Mouse (Mus musculus) heart, postnatal 0 days (tissue): ENCODE measurements around the gene Ank2. TPM values are rescaled to one million over a fixed set of nuclear protein-coding genes. Genes with fewer than 3 reads are reported as not detected.

ENCODE experiments used
- ATAC-seq: fragments of 200-750 bp; cut with Nextera tagmentation; 2 replicates; pipeline ENCODE4 v1.8.0; 2017; ENCODE audit warnings: low read depth, moderate number of reproducible peaks, moderate library complexity; ENCODE audit not compliant: insufficient read depth
- DNase-seq: peaks from one replicate; pipeline ENCODE4 v3.0.0-alpha.2; 2016; ENCODE audit warnings: low spot score
- H3K27ac ChIP-seq: fragments of 300-500 bp; sonication (generic); 2 replicates; pipeline ENCODE4 v1.5.1; 2014; ENCODE audit warnings: low read depth, mild to moderate bottlenecking
- H3K27me3 ChIP-seq: fragments of 300-500 bp; sonication (generic); 2 replicates; pipeline ENCODE4 v1.6.1; 2014; ENCODE audit warnings: low read length, mixed read lengths; ENCODE audit not compliant: control insufficient read depth, insufficient read depth
- H3K36me3 ChIP-seq: fragments of 300-500 bp; sonication (generic); replicated peaks from 2 replicates; pipeline ENCODE4 v1.6.1; 2014; ENCODE audit warnings: low read length, mixed read lengths; ENCODE audit not compliant: control insufficient read depth, insufficient read depth
- H3K4me1 ChIP-seq: fragments of 300-500 bp; sonication (generic); 2 replicates; pipeline ENCODE4 v1.6.1; 2014; ENCODE audit warnings: antibody characterized with exemption; ENCODE audit not compliant: control insufficient read depth, insufficient read depth
- H3K4me2 ChIP-seq: fragments of 300-500 bp; sonication (generic); 2 replicates; pipeline ENCODE4 v1.6.1; 2014; ENCODE audit warnings: low read depth, mild to moderate bottlenecking, low read length, moderate library complexity
- H3K4me3 ChIP-seq: fragments of 300-500 bp; sonication (generic); 2 replicates; pipeline ENCODE4 v1.5.1; 2014; ENCODE audit warnings: low read depth, low read length
- H3K9ac ChIP-seq: fragments of 300-500 bp; sonication (generic); replicated peaks from 2 replicates; pipeline ENCODE4 v1.6.1; 2014; ENCODE audit warnings: low read depth, low read length, mixed read lengths
- H3K9me3 ChIP-seq: fragments of 300-500 bp; sonication (generic); replicated peaks from 2 replicates; pipeline ENCODE4 v1.6.1; 2016; ENCODE audit warnings: low read length; ENCODE audit not compliant: control insufficient read depth
- CTCF ChIP-seq: IDR thresholded peaks from 2 replicates; pipeline ENCODE4 v1.5.1; 2016; ENCODE audit warnings: antibody characterized with exemption, control low read depth, low read depth
- EP300 ChIP-seq: IDR thresholded peaks from 2 replicates; pipeline ENCODE4 v1.6.1; 2016; ENCODE audit warnings: antibody characterized with exemption, low read depth
- WGBS: fragments of 180-500 bp; shearing (Covaris S2); extraction: QIAGEN DNeasy Blood & Tissue Kit; methylation state at CpG from one replicate; pipeline ENCODE4 v1.1.7; 2014; 5-methylcytosine and 5-hydroxymethylcytosine counted together
- polyA plus RNA-seq: library from polyadenylated mRNA; unstranded; fragments of >200 nt; fragmentation: Nextera tagmentation; extraction: Ambion mirVana; gene quantifications from 2 replicates; pipeline ENCODE4 v1.2.1, GENCODE M21; 2015
- total RNA-seq: library from RNA; depleted of rRNA; stranded (reverse); fragments of >200 nt; gene quantifications from 2 replicates; pipeline ENCODE4 v1.2.3, GENCODE M21; 2014; ENCODE audit warnings: low replicate concordance

The Ank2 gene
- total and polyA plus RNA-seq, 2 experiments from 2014 or later: 45.1 to 138 TPM

DNA sequence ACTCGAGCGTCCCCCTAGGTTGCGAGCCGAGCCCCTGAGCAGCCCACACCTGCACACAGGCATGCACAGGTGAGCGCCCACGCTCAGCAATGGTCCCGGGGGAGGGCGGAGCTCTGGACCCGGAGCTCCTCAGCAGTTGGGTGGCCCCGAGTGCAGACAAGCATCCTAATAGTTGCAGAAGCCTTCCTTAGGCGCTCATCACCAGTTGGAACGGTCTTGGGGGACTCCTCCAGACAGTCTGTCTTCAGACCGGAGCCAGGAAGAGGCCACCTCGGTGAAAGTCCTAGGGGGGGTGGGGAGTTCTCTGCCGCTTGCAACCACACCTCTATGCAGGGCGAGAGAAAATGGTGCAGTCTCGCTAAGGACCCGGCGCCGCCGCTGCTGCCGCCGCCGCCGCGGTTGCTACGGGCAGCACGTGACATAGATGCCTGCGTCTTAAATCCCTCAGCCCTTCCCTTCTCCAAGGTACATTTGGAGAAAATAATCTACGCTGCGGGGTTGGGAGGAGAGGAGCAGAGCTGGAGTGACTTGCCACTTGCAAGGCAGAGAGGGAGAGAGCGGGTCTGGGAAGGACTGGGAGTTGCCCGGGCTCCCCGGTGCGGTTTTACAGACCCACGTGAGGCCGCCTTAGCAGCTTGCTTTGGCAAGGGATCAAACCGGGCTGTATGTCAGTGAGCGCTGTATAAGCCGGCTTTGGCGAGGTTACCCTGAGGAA is 337.0 kb downstream of the Ank2 start:
- H3K4me3 ChIP-seq: peak overlapping the region; percentile 53
- ATAC-seq: peak; percentile 82
- peak overlapping the region; percentile 99 for H3K4me2 ChIP-seq
- WGBS: under 1% methylated on average over 41 of the region's 41 CpGs
- H3K36me3 ChIP-seq: no peaks in the 10 kb centered on the region
- no peak overlapping the region for H3K27ac ChIP-seq
- DNase-seq: peak; percentile 39
- H3K9me3 ChIP-seq: no peaks in the 10 kb centered on the region
- TF ChIP-seq EP300 (no peak), CTCF (no peak)
- H3K27me3 ChIP-seq: 0 out of 2 replicates have a peak, but pooled peaks cover 6% of the 10 kb centered on the region
- peak overlapping the region; percentile 50; the same call in 1 of the 2 replicates for H3K9ac ChIP-seq
- peaks cover 10% of the 10 kb centered on the region; the same call in 1 of the 2 replicates for H3K4me1 ChIP-seq

GRCm38 (mm10) chr3:127161085-127161837 is 337.9 kb downstream of the Ank2 start:
- H3K4me3 ChIP-seq: peak overlapping the region; percentile 53
- 0 out of 2 replicates have a peak, but pooled peaks cover 6% of the 10 kb centered on the region for H3K27me3 ChIP-seq
- WGBS: 11% methylated on average over 23 of the region's 23 CpGs
- H3K4me1 ChIP-seq: peaks cover 10% of the 10 kb centered on the region; the same call in 1 of the 2 replicates
- H3K4me2 ChIP-seq: peak overlapping the region; percentile 99
- DNase-seq (no peak), ATAC-seq (no peak)
- H3K9ac ChIP-seq: no peak overlapping the region
- no peaks in the 10 kb centered on the region for H3K36me3 ChIP-seq
- TF ChIP-seq CTCF (no peak), EP300 (no peak)
- no peak overlapping the region for H3K27ac ChIP-seq
- H3K9me3 ChIP-seq: no peaks in the 10 kb centered on the region

DNA sequence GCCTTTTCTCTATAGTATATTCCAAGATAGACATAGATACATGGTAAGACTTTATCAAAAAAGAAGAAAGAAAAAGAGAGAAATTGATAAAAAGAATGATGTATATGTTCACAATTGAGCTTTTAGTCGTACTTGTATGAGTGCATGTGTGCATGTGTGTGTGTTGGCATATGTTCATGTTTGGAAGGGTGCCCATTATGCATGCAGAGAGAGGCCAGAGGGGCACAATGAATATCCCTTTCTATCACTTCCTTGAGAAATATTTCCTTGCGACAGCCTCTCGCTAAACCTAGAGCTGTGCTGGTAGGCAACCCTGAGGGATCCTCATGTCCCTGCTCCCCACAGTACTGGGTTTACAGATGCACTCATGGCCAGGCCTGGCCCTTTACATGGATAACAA is 341.4 kb downstream of the Ank2 start:
- H3K27ac ChIP-seq: no peak overlapping the region
- H3K9me3 ChIP-seq: no peaks in the 10 kb centered on the region
- ATAC-seq (no peak), DNase-seq (no peak)
- no peak overlapping the region for H3K4me2 ChIP-seq
- H3K4me1 ChIP-seq: peaks cover 10% of the 10 kb centered on the region; the same call in 1 of the 2 replicates
- no peak overlapping the region for H3K9ac ChIP-seq
- 78% methylated on average over 3 of the region's 3 CpGs for WGBS
- no peak for TF ChIP-seq EP300
- no peak for TF ChIP-seq CTCF
- no peak overlapping the region for H3K4me3 ChIP-seq
- H3K36me3 ChIP-seq: no peaks in the 10 kb centered on the region
- 0 out of 2 replicates have a peak, but pooled peaks cover 3% of the 10 kb centered on the region for H3K27me3 ChIP-seq

DNA sequence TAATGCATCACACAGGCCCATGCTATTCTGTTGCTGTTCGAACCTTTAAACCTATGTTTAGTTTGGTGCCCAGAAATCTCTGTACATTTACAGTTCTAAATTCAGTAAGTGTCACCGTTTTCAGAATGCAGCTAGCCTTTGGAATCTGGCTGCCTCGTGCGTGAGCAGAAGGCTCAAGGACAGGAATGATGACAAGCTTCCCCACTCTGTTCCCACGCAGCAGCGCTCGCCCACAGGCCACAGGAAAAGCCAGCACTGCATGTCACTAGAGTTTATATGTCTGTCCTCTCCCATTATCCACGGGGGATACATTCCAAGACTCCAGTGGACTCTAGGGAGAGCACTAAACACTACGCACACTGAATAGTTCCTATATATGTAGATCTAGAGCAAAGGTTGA is 343.1 kb downstream of the Ank2 start:
- WGBS: 51% methylated on average over 9 of the region's 9 CpGs
- Histone ChIP-seq H3K9ac (no peak overlapping the region), H3K4me3 (no peak overlapping the region), H3K4me1 (no peaks in the 10 kb centered on the region), H3K27ac (no peak overlapping the region), H3K4me2 (no peak overlapping the region), H3K9me3 (no peaks in the 10 kb centered on the region), H3K36me3 (no peaks in the 10 kb centered on the region), H3K27me3 (no peaks in the 10 kb centered on the region)
- ATAC-seq (no peak), DNase-seq (no peak)
- no peak for TF ChIP-seq EP300
- TF ChIP-seq CTCF: no peak

GRCm38 (mm10) chr3:127153861-127154260 is 345.3 kb downstream of the Ank2 start:
- Histone ChIP-seq H3K36me3 (no peaks in the 10 kb centered on the region), H3K4me1 (no peaks in the 10 kb centered on the region), H3K27ac (no peak overlapping the region), H3K4me2 (no peak overlapping the region), H3K27me3 (no peaks in the 10 kb centered on the region), H3K4me3 (no peak overlapping the region), H3K9me3 (no peaks in the 10 kb centered on the region), H3K9ac (no peak overlapping the region)
- ATAC-seq (no peak), DNase-seq (no peak)
- no peak for TF ChIP-seq EP300
- no peak for TF ChIP-seq CTCF
- 78% methylated on average over 3 of the region's 3 CpGs for WGBS
